Mouse (Mus musculus): ENCODE data around the gene Satl1. TPM values are rescaled to one million over a fixed set of nuclear protein-coding genes. Genes with fewer than 3 reads are reported as not detected.

Gene Satl1
- polyA plus RNA-seq (2015; fragmentation: Nextera tagmentation; extraction: Ambion mirVana), result not detected in 2 replicates

DNA sequence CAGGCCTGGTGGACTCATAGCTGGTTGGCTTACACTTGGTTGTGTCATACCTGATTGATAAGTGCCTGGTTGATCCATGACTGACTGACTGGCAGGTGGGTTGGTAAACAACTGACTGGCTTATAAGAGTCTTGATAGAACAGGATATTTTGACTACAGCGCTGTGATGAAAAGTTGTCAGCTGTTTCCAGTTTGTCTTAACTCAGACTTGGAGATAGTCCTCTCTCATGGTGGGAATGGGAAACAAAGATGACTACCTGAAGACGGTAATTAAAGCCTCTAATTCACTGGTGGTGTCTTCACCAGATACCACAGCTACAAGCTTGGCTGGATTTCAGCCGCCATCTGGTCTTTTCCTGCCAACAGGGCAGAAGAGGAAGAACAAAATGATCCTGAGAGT is at the start of gene Satl1:
Gene Satl1 (minus strand): TSS at position 101 of the 400 bp plus-strand sequence.

Other genes with a start within 250 kb of the Satl1 start
- 0.40 and 0.68 TPM in 2 replicates for gene 4933403O08Rik, start 167.7 kb downstream of the Satl1 start, polyA plus RNA-seq (2015; fragmentation: Nextera tagmentation; extraction: Ambion mirVana)
- 130 and 142 TPM in 2 replicates for gene Apool, start 95.4 kb downstream of the Satl1 start, polyA plus RNA-seq (2015; fragmentation: Nextera tagmentation; extraction: Ambion mirVana)
- gene 2010106E10Rik, start 88.5 kb upstream of the Satl1 start, polyA plus RNA-seq (2015; fragmentation: Nextera tagmentation; extraction: Ambion mirVana), result 0.10 and 0.23 TPM in 2 replicates
- 1.5 and 1.8 TPM in 2 replicates for gene Zfp711, start 193.7 kb upstream of the Satl1 start, polyA plus RNA-seq (2015; fragmentation: Nextera tagmentation; extraction: Ambion mirVana)